Mouse (Mus musculus): ENCODE data around the gene Il21r.

The Il21r gene

GRCm38 (mm10) chr7:125603185-125603631, at the start of gene Il21r:
Gene Il21r (plus strand): TSS chr7:125603429.
- no peak for DNase-seq (ENCODE audit: extremely low spot score, low spot score)

- no peak for DNase-seq (ENCODE audit: extremely low spot score, low spot score)
Measured at GRCm38 (mm10) chr7:125553653-125554428, 49.4 kb upstream of the Il21r start.

GRCm38 (mm10) chr7:125554456-125555114, 48.6 kb upstream of the Il21r start:
- DNase-seq (ENCODE audit: extremely low spot score, low spot score): no peak

GRCm38 (mm10) chr7:125555351-125555872, 47.8 kb upstream of the Il21r start:
- no peak for DNase-seq (ENCODE audit: extremely low spot score, low spot score)

GRCm38 (mm10) chr7:125556096-125556495, 47.1 kb upstream of the Il21r start:
- no peak for DNase-seq (ENCODE audit: extremely low spot score, low spot score)

GRCm38 (mm10) chr7:125556865-125557264, 46.4 kb upstream of the Il21r start:
- DNase-seq (ENCODE audit: extremely low spot score, low spot score): no peak

- DNase-seq (ENCODE audit: extremely low spot score, low spot score): no peak
Measured at GRCm38 (mm10) chr7:125558401-125558945, 44.8 kb upstream of the Il21r start.

- DNase-seq (ENCODE audit: extremely low spot score, low spot score): no peak
Measured at GRCm38 (mm10) chr7:125558997-125559396, 44.2 kb upstream of the Il21r start.

- no peak for DNase-seq (ENCODE audit: extremely low spot score, low spot score)
Measured at GRCm38 (mm10) chr7:125559537-125559936, 43.7 kb upstream of the Il21r start.

GRCm38 (mm10) chr7:125560146-125560785, 43.0 kb upstream of the Il21r start:
- DNase-seq (ENCODE audit: extremely low spot score, low spot score): no peak

GRCm38 (mm10) chr7:125561085-125561690, 42.0 kb upstream of the Il21r start:
- no peak for DNase-seq (ENCODE audit: extremely low spot score, low spot score)

- DNase-seq (ENCODE audit: extremely low spot score, low spot score): no peak
Measured at GRCm38 (mm10) chr7:125562413-125562812, 40.8 kb upstream of the Il21r start.

- DNase-seq (ENCODE audit: extremely low spot score, low spot score): no peak
Measured at GRCm38 (mm10) chr7:125563093-125563492, 40.1 kb upstream of the Il21r start.

GRCm38 (mm10) chr7:125564316-125565024, 38.8 kb upstream of the Il21r start:
- no peak for DNase-seq (ENCODE audit: extremely low spot score, low spot score)

- DNase-seq (ENCODE audit: extremely low spot score, low spot score): peak; percentile 36
Measured at GRCm38 (mm10) chr7:125565516-125566285, 37.5 kb upstream of the Il21r start.

- no peak for DNase-seq (ENCODE audit: extremely low spot score, low spot score)
Measured at GRCm38 (mm10) chr7:125566420-125566819, 36.8 kb upstream of the Il21r start.

- DNase-seq (ENCODE audit: extremely low spot score, low spot score): no peak
Measured at GRCm38 (mm10) chr7:125568888-125569287, 34.3 kb upstream of the Il21r start.

GRCm38 (mm10) chr7:125571891-125572290, 31.3 kb upstream of the Il21r start:
- no peak for DNase-seq (ENCODE audit: extremely low spot score, low spot score)

- no peak for DNase-seq (ENCODE audit: extremely low spot score, low spot score)
Measured at GRCm38 (mm10) chr7:125572737-125573136, 30.5 kb upstream of the Il21r start.

- DNase-seq (ENCODE audit: extremely low spot score, low spot score): no peak
Measured at GRCm38 (mm10) chr7:125573849-125574248, 29.4 kb upstream of the Il21r start.

All from neural tube, embryonic 10.5 days (tissue).